Mouse (Mus musculus): ENCODE results near the gene Tdrd1. TPM values are rescaled to one million over a fixed set of nuclear protein-coding genes. Genes with fewer than 3 reads are reported as not detected.
A peak's percentile ranks its signal among the peaks of the same experiment; 100 is the strongest.

Gene Tdrd1
- polyA plus RNA-seq, 1 experiment, result 67.1 TPM

GRCm38 (mm10) chr19:56811590-56811989 lies 14.4 kb upstream of the Tdrd1 start:
- Histone ChIP-seq H3K36me3 (ENCODE audit: control insufficient read depth, insufficient read depth, low read length) (peaks cover 5% of the 10 kb centered on the region), H3K4me3 (ENCODE audit: control insufficient read depth, low read depth, low read length) (no peak overlapping the region; the same call in 1 of the 2 replicates), H3K4me1 (ENCODE audit: control insufficient read depth, insufficient read depth, low read length) (no peaks in the 10 kb centered on the region; the same call in 1 of the 2 replicates), H3K27me3 (ENCODE audit: control insufficient read depth, insufficient read depth, low read length) (no peaks in the 10 kb centered on the region), H3K27ac (ENCODE audit: control insufficient read depth, insufficient read depth, low read depth, low read length) (no peak overlapping the region)
- TF ChIP-seq CTCF (IDR thresholded peaks at IDR 0.05; ENCODE audit: control insufficient read depth, insufficient read depth, insufficient replicate concordance, low read depth, low read length) (peak; percentile 39; the same call in 1 of the 2 replicates), POLR2A (IDR thresholded peaks at IDR 0.05; ENCODE audit: control insufficient read depth, low read depth, low read length) (no peak)

- Histone ChIP-seq H3K4me3 (ENCODE audit: control insufficient read depth, low read depth, low read length) (peak overlapping the region; percentile 16; the same call in 1 of the 2 replicates), H3K27ac (ENCODE audit: control insufficient read depth, insufficient read depth, low read depth, low read length) (no peak overlapping the region)
- no peak for TF ChIP-seq POLR2A (IDR thresholded peaks at IDR 0.05; ENCODE audit: control insufficient read depth, low read depth, low read length)
- TF ChIP-seq CTCF (IDR thresholded peaks at IDR 0.05; ENCODE audit: control insufficient read depth, insufficient read depth, insufficient replicate concordance, low read depth, low read length), result no peak
Observed at GRCm38 (mm10) chr19:56813360-56813759, 12.6 kb upstream of the Tdrd1 start.

GRCm38 (mm10) chr19:56817851-56818526 lies 8.0 kb upstream of the Tdrd1 start:
- Histone ChIP-seq H3K27me3 (ENCODE audit: control insufficient read depth, insufficient read depth, low read length) (no peaks in the 10 kb centered on the region), H3K4me1 (ENCODE audit: control insufficient read depth, insufficient read depth, low read length) (peaks cover 4% of the 10 kb centered on the region), H3K27ac (ENCODE audit: control insufficient read depth, insufficient read depth, low read depth, low read length) (no peak overlapping the region), H3K36me3 (ENCODE audit: control insufficient read depth, insufficient read depth, low read length) (no peaks in the 10 kb centered on the region; the same call in 1 of the 2 replicates), H3K4me3 (ENCODE audit: control insufficient read depth, low read depth, low read length) (no peak overlapping the region)
- TF ChIP-seq CTCF (IDR thresholded peaks at IDR 0.05; ENCODE audit: control insufficient read depth, insufficient read depth, insufficient replicate concordance, low read depth, low read length) (no peak), POLR2A (IDR thresholded peaks at IDR 0.05; ENCODE audit: control insufficient read depth, low read depth, low read length) (no peak)

More at GRCm38 (mm10) chr19:56813360-56813759, 12.6 kb upstream of the Tdrd1 start:
- H3K36me3 ChIP-seq (ENCODE audit: control insufficient read depth, insufficient read depth, low read length), result peaks cover 4% of the 10 kb centered on the region
- no peaks in the 10 kb centered on the region for H3K27me3 ChIP-seq (ENCODE audit: control insufficient read depth, insufficient read depth, low read length)
- no peaks in the 10 kb centered on the region; the same call in 1 of the 2 replicates for H3K4me1 ChIP-seq (ENCODE audit: control insufficient read depth, insufficient read depth, low read length)

DNA sequence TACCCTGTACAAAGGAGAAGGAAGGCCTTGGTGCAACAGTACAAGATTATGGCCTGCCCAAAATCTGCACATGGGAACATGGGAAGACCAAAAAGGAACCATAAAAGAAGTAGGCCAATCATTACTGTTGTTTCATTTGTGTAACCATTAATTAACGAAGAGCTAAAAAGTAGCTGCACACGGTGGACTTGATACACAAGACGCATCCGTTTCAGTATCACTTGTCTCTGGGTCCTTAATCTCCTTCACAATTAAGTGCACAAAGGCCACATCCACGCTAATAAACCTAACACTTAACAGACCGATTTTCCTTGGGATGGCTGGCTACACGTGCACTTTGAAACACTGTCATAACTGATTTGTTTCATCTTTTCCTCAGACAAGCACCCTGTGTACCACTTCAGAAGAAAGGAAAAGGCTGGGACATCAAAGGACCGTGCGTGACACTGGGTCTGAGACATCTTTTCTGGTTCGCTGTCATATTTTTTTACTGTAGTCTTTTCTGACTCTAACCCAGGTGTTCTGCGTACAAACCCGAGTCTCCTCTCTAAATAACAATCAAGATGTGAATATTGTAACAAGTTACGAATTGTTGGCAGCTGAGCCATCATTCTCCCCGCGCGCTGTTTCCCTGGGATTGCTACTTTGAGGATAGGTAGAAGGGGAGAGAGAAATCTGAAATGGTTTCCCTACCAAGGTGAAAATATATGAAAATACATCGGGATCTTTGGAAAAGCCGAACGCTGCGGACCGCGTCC lies 4.8 kb upstream of the Tdrd1 start:
- TF ChIP-seq CTCF (IDR thresholded peaks at IDR 0.05; ENCODE audit: control insufficient read depth, insufficient read depth, insufficient replicate concordance, low read depth, low read length) (no peak), POLR2A (IDR thresholded peaks at IDR 0.05; ENCODE audit: control insufficient read depth, low read depth, low read length) (no peak)
- Histone ChIP-seq H3K27me3 (ENCODE audit: control insufficient read depth, insufficient read depth, low read length) (no peaks in the 10 kb centered on the region), H3K27ac (ENCODE audit: control insufficient read depth, insufficient read depth, low read depth, low read length) (peak overlapping the region; percentile 98), H3K4me3 (ENCODE audit: control insufficient read depth, low read depth, low read length) (peak overlapping the region; percentile 99), H3K4me1 (ENCODE audit: control insufficient read depth, insufficient read depth, low read length) (peaks cover 11% of the 10 kb centered on the region), H3K36me3 (ENCODE audit: control insufficient read depth, insufficient read depth, low read length) (no peaks in the 10 kb centered on the region)

DNA sequence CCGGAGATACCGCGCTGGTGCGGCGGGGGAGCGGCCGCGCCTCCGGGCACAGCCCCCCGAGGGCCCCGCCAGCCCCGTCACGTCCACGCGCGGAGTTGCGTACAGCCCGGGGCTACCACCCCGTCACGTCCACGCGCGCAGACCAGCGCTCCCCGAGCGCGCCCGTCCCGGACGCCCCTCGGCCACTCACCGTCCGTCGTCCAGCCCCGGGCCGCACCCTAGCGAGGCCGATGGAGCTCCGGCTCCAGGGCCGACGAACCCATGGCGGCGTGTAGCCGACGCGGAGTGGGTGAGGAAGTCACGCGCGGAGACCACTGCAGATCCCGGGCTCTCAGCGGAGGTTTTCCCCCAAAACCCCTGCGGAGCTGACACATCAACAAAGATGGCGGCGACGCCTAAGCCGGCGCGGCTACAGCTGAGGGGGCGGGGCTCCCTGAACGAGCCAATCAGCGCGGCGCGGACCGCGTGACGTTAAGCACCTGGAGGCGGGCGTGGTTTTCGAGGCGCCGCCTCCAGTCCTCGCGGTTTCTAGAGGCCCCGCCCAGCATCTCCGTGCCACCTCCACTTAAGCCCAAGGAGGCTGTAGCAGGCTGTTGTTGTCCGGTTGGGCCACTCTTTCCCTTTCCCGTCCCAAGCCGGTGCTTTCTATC lies 4.1 kb upstream of the Tdrd1 start, which contains the start of gene Ccdc186:
Ccdc186 (minus strand) TSS at position 393 of the 650 bp plus-strand sequence.
- peaks cover 11% of the 10 kb centered on the region for H3K4me1 ChIP-seq (ENCODE audit: control insufficient read depth, insufficient read depth, low read length)
- peak within 1 kb of the TSS; percentile 99 for H3K4me3 ChIP-seq (ENCODE audit: control insufficient read depth, low read depth, low read length)
- peak; percentile 75; the same call in 1 of the 2 replicates for TF ChIP-seq POLR2A (IDR thresholded peaks at IDR 0.05; ENCODE audit: control insufficient read depth, low read depth, low read length)
- no peak for TF ChIP-seq CTCF (IDR thresholded peaks at IDR 0.05; ENCODE audit: control insufficient read depth, insufficient read depth, insufficient replicate concordance, low read depth, low read length)
- H3K27ac ChIP-seq (ENCODE audit: control insufficient read depth, insufficient read depth, low read depth, low read length), result peak within 1 kb of the TSS; percentile 98
- H3K36me3 ChIP-seq (ENCODE audit: control insufficient read depth, insufficient read depth, low read length), result peaks cover 1% of the 10 kb centered on the region; the same call in 1 of the 2 replicates
- H3K27me3 ChIP-seq (ENCODE audit: control insufficient read depth, insufficient read depth, low read length), result no peaks in the 10 kb centered on the region

DNA sequence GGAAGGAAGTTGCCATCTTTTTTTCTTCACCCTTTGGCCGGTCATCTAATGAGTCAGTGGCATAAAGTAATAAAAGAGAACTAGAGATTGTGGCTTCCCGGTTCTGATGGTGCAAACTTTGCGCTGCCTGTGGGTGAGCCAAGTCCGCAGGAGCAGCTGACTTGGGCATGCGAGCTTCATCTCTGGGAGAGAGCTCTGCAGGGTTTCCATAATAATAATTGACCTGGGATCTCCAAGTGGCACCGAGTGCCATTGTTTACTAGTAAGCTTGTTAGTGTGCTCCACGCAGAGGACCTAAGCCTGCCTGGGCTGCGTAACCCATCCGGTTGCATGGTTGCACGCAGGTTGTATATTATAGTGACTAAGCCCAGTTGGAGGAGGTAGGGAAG lies 3.6 kb upstream of the Tdrd1 start:
- H3K27ac ChIP-seq (ENCODE audit: control insufficient read depth, insufficient read depth, low read depth, low read length), result 0 out of 2 replicates have a peak overlapping the region, but pooled peaks have one; percentile 40

More for the DNA sequence above, 3.6 kb upstream of the Tdrd1 start:
- peak overlapping the region; percentile 99 for H3K4me3 ChIP-seq (ENCODE audit: control insufficient read depth, low read depth, low read length)
- H3K4me1 ChIP-seq (ENCODE audit: control insufficient read depth, insufficient read depth, low read length), result peaks cover 12% of the 10 kb centered on the region
- H3K27me3 ChIP-seq (ENCODE audit: control insufficient read depth, insufficient read depth, low read length), result no peaks in the 10 kb centered on the region
- no peak for TF ChIP-seq CTCF (IDR thresholded peaks at IDR 0.05; ENCODE audit: control insufficient read depth, insufficient read depth, insufficient replicate concordance, low read depth, low read length)
- no peak for TF ChIP-seq POLR2A (IDR thresholded peaks at IDR 0.05; ENCODE audit: control insufficient read depth, low read depth, low read length)
- H3K36me3 ChIP-seq (ENCODE audit: control insufficient read depth, insufficient read depth, low read length), result peaks cover 1% of the 10 kb centered on the region; the same call in 1 of the 2 replicates

Measured in testis, adult 2 months (tissue).